Mouse (Mus musculus): ENCODE results near the gene Slco2a1. TPM values are rescaled to one million over a fixed set of nuclear protein-coding genes. Genes with fewer than 3 reads are reported as not detected.

Gene Slco2a1
- polyA plus RNA-seq, 1 experiment from 2014 or later, result 7.0 TPM

DNA sequence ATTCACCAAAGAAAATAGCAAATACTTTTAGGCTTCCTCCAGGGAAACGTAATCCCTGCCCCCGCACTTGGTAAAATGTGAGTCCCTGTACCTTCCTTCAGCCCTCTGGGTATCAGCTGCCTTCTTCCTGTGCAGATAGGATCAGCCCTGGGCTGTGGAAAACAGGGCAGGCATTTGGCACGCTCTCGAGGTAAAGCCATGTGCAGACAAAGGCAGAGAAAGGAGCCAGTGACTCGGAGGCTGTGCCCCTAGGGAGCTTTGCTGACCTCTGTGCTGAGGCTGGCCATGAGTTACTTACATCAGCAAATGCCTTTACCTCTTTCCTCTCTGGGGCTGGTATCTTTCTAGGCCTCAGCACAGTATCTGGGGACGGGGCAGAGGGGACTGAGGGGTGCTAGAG, 4.4 kb downstream of the Slco2a1 start:
- Histone ChIP-seq H3K9me3 (ENCODE audit: control insufficient read depth, low read length) (no peaks in the 10 kb centered on the region), H3K36me3 (ENCODE audit: control insufficient read depth, insufficient read depth, low read length) (no peaks in the 10 kb centered on the region), H3K27ac (ENCODE audit: low read depth) (no peak overlapping the region), H3K4me1 (replicated peaks; ENCODE audit: control insufficient read depth, insufficient read depth, low read length) (no peaks in the 10 kb centered on the region), H3K27me3 (replicated peaks; ENCODE audit: control insufficient read depth, insufficient read depth, low read length) (no peaks in the 10 kb centered on the region), H3K4me2 (ENCODE audit: low read length) (no peak overlapping the region), H3K9ac (ENCODE audit: low read length) (no peak overlapping the region), H3K4me3 (ENCODE audit: low read depth, low read length) (no peak overlapping the region)
- ATAC-seq (replicated peaks; ENCODE audit: low FRiP score, low TSS enrichment, low read depth) (no peak), DNase-seq (ENCODE audit: low spot score) (no peak)
- 42% methylated on average over 6 of the region's 6 CpGs for WGBS

- WGBS, result 60% methylated on average over 5 of the region's 5 CpGs
- no peaks in the 10 kb centered on the region for H3K27me3 ChIP-seq (replicated peaks; ENCODE audit: control insufficient read depth, insufficient read depth, low read length)
- no peak for ATAC-seq (replicated peaks; ENCODE audit: low FRiP score, low TSS enrichment, low read depth)
Observed at GRCm38 (mm10) chr9:102993764-102994163, 5.3 kb downstream of the Slco2a1 start.

GRCm38 (mm10) chr9:102995800-102996635, 7.5 kb downstream of the Slco2a1 start:
- Histone ChIP-seq H3K36me3 (ENCODE audit: control insufficient read depth, insufficient read depth, low read length) (no peaks in the 10 kb centered on the region), H3K4me1 (replicated peaks; ENCODE audit: control insufficient read depth, insufficient read depth, low read length) (no peaks in the 10 kb centered on the region), H3K27ac (ENCODE audit: low read depth) (no peak overlapping the region), H3K27me3 (replicated peaks; ENCODE audit: control insufficient read depth, insufficient read depth, low read length) (no peaks in the 10 kb centered on the region), H3K4me3 (ENCODE audit: low read depth, low read length) (no peak overlapping the region), H3K4me2 (ENCODE audit: low read length) (no peak overlapping the region), H3K9ac (ENCODE audit: low read length) (no peak overlapping the region), H3K9me3 (ENCODE audit: control insufficient read depth, low read length) (no peaks in the 10 kb centered on the region)
- DNase-seq (ENCODE audit: low spot score), result no peak
- 68% methylated on average over 12 of the region's 12 CpGs for WGBS
- ATAC-seq (replicated peaks; ENCODE audit: low FRiP score, low TSS enrichment, low read depth), result peak; percentile 60; the same call in 1 of the 2 replicates

More at GRCm38 (mm10) chr9:102993764-102994163, 5.3 kb downstream of the Slco2a1 start:
- H3K4me3 ChIP-seq (ENCODE audit: low read depth, low read length), result no peak overlapping the region
- no peak for DNase-seq (ENCODE audit: low spot score)
- no peaks in the 10 kb centered on the region for H3K36me3 ChIP-seq (ENCODE audit: control insufficient read depth, insufficient read depth, low read length)
- H3K4me2 ChIP-seq (ENCODE audit: low read length), result no peak overlapping the region
- no peaks in the 10 kb centered on the region for H3K4me1 ChIP-seq (replicated peaks; ENCODE audit: control insufficient read depth, insufficient read depth, low read length)
- no peak overlapping the region for H3K27ac ChIP-seq (ENCODE audit: low read depth)
- H3K9ac ChIP-seq (ENCODE audit: low read length), result no peak overlapping the region
- no peaks in the 10 kb centered on the region for H3K9me3 ChIP-seq (ENCODE audit: control insufficient read depth, low read length)

DNA sequence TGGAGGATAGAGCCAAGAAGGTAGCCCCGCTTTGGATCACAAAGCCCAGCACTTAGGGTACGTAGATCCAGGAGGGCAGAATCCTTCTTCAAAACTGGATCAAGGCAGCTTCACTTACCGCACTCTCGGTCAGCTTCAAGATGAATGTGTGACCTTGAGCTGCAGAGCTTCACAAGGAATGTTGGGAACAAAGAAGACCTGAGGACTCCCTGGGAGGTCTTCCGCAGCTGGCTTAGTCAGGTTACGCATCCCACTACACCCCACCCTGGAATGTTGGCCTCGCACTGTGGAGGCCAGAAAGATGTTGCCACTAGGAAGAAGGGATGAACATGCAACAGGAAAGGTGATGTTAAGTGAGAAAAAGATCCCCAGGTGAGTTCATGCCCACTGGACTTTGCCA, 11.9 kb downstream of the Slco2a1 start:
- DNase-seq (ENCODE audit: low spot score) (no peak), ATAC-seq (replicated peaks; ENCODE audit: low FRiP score, low TSS enrichment, low read depth) (no peak)
- Histone ChIP-seq H3K4me3 (ENCODE audit: low read depth, low read length) (no peak overlapping the region), H3K9ac (ENCODE audit: low read length) (no peak overlapping the region), H3K4me1 (replicated peaks; ENCODE audit: control insufficient read depth, insufficient read depth, low read length) (0 out of 2 replicates have a peak, but pooled peaks cover 6% of the 10 kb centered on the region), H3K4me2 (ENCODE audit: low read length) (no peak overlapping the region), H3K27me3 (replicated peaks; ENCODE audit: control insufficient read depth, insufficient read depth, low read length) (no peaks in the 10 kb centered on the region), H3K27ac (ENCODE audit: low read depth) (no peak overlapping the region), H3K36me3 (ENCODE audit: control insufficient read depth, insufficient read depth, low read length) (no peaks in the 10 kb centered on the region), H3K9me3 (ENCODE audit: control insufficient read depth, low read length) (no peaks in the 10 kb centered on the region)
- WGBS, result 74% methylated on average over 7 of the region's 7 CpGs

- Histone ChIP-seq H3K36me3 (ENCODE audit: control insufficient read depth, insufficient read depth, low read length) (no peaks in the 10 kb centered on the region), H3K4me2 (ENCODE audit: low read length) (no peak overlapping the region), H3K4me1 (replicated peaks; ENCODE audit: control insufficient read depth, insufficient read depth, low read length) (peaks cover 10% of the 10 kb centered on the region; the same call in 1 of the 2 replicates), H3K9me3 (ENCODE audit: control insufficient read depth, low read length) (no peaks in the 10 kb centered on the region), H3K27ac (ENCODE audit: low read depth) (no peak overlapping the region), H3K9ac (ENCODE audit: low read length) (no peak overlapping the region), H3K4me3 (ENCODE audit: low read depth, low read length) (no peak overlapping the region), H3K27me3 (replicated peaks; ENCODE audit: control insufficient read depth, insufficient read depth, low read length) (no peaks in the 10 kb centered on the region)
- ATAC-seq (replicated peaks; ENCODE audit: low FRiP score, low TSS enrichment, low read depth) (no peak), DNase-seq (ENCODE audit: low spot score) (no peak)
- WGBS, result 67% methylated on average over 6 of the region's 6 CpGs
Observed at GRCm38 (mm10) chr9:103004343-103004742, 15.8 kb downstream of the Slco2a1 start.

GRCm38 (mm10) chr9:103007699-103008078, 19.2 kb downstream of the Slco2a1 start:
- H3K36me3 ChIP-seq (ENCODE audit: control insufficient read depth, insufficient read depth, low read length), result no peaks in the 10 kb centered on the region
- DNase-seq (ENCODE audit: low spot score) (no peak), ATAC-seq (replicated peaks; ENCODE audit: low FRiP score, low TSS enrichment, low read depth) (peak; percentile 91)
- H3K27ac ChIP-seq (ENCODE audit: low read depth), result peak overlapping the region; percentile 48; the same call in 1 of the 2 replicates
- no peaks in the 10 kb centered on the region for H3K9me3 ChIP-seq (ENCODE audit: control insufficient read depth, low read length)
- peak overlapping the region; percentile 36 for H3K4me3 ChIP-seq (ENCODE audit: low read depth, low read length)
- WGBS, result under 1% methylated on average over 14 of the region's 15 CpGs
- H3K27me3 ChIP-seq (replicated peaks; ENCODE audit: control insufficient read depth, insufficient read depth, low read length), result no peaks in the 10 kb centered on the region
- peak overlapping the region; percentile 40 for H3K9ac ChIP-seq (ENCODE audit: low read length)
- peak overlapping the region; percentile 89 for H3K4me2 ChIP-seq (ENCODE audit: low read length)
- peaks cover 10% of the 10 kb centered on the region; the same call in 1 of the 2 replicates for H3K4me1 ChIP-seq (replicated peaks; ENCODE audit: control insufficient read depth, insufficient read depth, low read length)

DNA sequence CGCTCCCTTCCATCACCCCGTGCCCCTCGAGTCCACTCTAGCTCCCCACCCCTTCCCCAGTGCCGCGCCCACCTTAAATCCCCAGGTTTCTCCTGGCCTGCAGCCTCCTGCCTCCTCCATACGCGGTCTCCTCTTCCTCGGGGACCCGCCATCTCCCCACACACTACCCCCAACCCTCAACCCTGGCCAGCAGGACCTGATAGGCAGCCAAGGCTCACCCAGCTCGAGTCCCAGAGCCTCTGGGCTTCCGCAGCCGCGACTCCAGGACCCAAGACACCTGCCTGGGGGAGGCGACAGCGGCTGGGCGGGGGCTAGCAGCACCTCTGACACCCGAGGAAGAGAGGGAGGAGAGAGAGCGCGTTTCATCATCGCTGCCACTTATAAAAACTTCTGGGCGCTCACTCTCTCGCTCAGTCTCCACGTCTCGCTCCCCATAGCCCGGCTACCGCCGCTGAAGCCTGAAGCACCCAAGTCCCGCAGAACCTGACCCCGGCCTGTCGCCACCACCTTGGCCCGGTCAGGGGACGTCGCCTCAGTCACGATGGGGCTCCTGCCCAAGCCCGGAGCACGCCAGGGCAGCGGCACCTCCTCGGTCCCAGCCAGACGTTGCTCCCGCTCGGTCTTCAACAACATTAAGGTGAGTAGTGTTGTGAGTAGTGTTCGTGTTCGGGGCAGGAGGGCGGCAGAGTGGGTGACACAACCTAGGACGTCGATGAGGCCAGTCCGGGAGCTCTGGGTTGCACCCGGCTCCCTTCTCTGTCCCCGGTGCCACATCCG, 19.8 kb downstream of the Slco2a1 start:
- H3K36me3 ChIP-seq (ENCODE audit: control insufficient read depth, insufficient read depth, low read length), result no peaks in the 10 kb centered on the region
- under 1% methylated on average over 49 of the region's 50 CpGs for WGBS
- H3K9me3 ChIP-seq (ENCODE audit: control insufficient read depth, low read length), result no peaks in the 10 kb centered on the region
- peak overlapping the region; percentile 89 for H3K4me2 ChIP-seq (ENCODE audit: low read length)
- peak; percentile 62 for ATAC-seq (replicated peaks; ENCODE audit: low FRiP score, low TSS enrichment, low read depth)
- peak overlapping the region; percentile 48; the same call in 1 of the 2 replicates for H3K27ac ChIP-seq (ENCODE audit: low read depth)
- H3K9ac ChIP-seq (ENCODE audit: low read length), result peak overlapping the region; percentile 40
- peak; percentile 79 for DNase-seq (ENCODE audit: low spot score)
- no peaks in the 10 kb centered on the region for H3K27me3 ChIP-seq (replicated peaks; ENCODE audit: control insufficient read depth, insufficient read depth, low read length)
- peak overlapping the region; percentile 36 for H3K4me3 ChIP-seq (ENCODE audit: low read depth, low read length)
- H3K4me1 ChIP-seq (replicated peaks; ENCODE audit: control insufficient read depth, insufficient read depth, low read length), result peaks cover 10% of the 10 kb centered on the region; the same call in 1 of the 2 replicates

DNA sequence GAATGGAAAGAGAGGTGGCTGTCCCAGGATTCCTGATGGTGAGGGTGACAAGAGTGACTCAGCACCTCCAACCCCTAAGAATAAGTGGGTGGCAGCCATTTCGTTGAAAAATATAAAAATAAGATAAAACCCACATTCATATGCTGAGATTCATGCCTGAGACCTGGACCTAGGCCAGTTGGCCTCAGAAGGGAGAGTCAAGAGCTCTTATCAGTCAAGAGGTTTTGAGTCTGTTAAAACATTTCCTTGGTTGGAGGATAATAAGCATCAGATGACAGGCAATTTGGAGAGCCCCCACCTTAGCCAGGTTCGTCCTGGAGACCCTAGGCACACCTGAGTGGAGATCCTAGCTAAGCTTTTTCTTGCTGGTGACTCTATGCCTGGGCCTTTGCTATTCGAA, 21.6 kb downstream of the Slco2a1 start:
- Histone ChIP-seq H3K36me3 (ENCODE audit: control insufficient read depth, insufficient read depth, low read length) (no peaks in the 10 kb centered on the region), H3K9ac (ENCODE audit: low read length) (no peak overlapping the region), H3K9me3 (ENCODE audit: control insufficient read depth, low read length) (no peaks in the 10 kb centered on the region), H3K4me1 (replicated peaks; ENCODE audit: control insufficient read depth, insufficient read depth, low read length) (peaks cover 4% of the 10 kb centered on the region; the same call in 1 of the 2 replicates), H3K27me3 (replicated peaks; ENCODE audit: control insufficient read depth, insufficient read depth, low read length) (no peaks in the 10 kb centered on the region), H3K4me3 (ENCODE audit: low read depth, low read length) (no peak overlapping the region), H3K27ac (ENCODE audit: low read depth) (no peak overlapping the region), H3K4me2 (ENCODE audit: low read length) (no peak overlapping the region)
- ATAC-seq (replicated peaks; ENCODE audit: low FRiP score, low TSS enrichment, low read depth), result no peak
- DNase-seq (ENCODE audit: low spot score), result no peak
- WGBS, result 89% methylated on average over 3 of the region's 3 CpGs

Measured in intestine, embryonic 14.5 days (tissue).